Mouse (Mus musculus) embryonic facial prominence, embryonic 14.5 days (tissue): ENCODE measurements at regions not wholly inside any gene's neighbourhood (a gene's known extent, or its start where the extent isn't known, plus 50 kb on each side); places are given as distances from the start of the nearest gene placed in this dataset.

Experiments used
- ATAC-seq: fragments of 200-750 bp; cut with Nextera tagmentation; 2 replicates; pipeline ENCODE4 v1.8.0; 2017; ENCODE audit warnings: low read depth, moderate number of reproducible peaks, moderate TSS enrichment
- DNase-seq: peaks from one replicate; pipeline ENCODE4 v3.0.0-alpha.2; 2015; ENCODE audit warnings: low spot score
- H3K27ac ChIP-seq: fragments of 300-500 bp; sonication (generic); replicated peaks from 2 replicates; pipeline ENCODE4 v1.5.1; 2014; ENCODE audit warnings: low read depth, mild to moderate bottlenecking, low read length, moderate library complexity
- H3K27me3 ChIP-seq: fragments of 300-500 bp; sonication (generic); replicated peaks from 2 replicates; pipeline ENCODE4 v1.6.1; 2014; ENCODE audit warnings: low read length; ENCODE audit not compliant: control insufficient read depth, insufficient read depth
- H3K36me3 ChIP-seq: fragments of 300-500 bp; sonication (generic); 2 replicates; pipeline ENCODE4 v1.6.1; 2014; ENCODE audit warnings: low read length, mixed read lengths; ENCODE audit not compliant: control insufficient read depth, insufficient read depth
- H3K4me1 ChIP-seq: fragments of 300-500 bp; sonication (generic); 2 replicates; pipeline ENCODE4 v1.6.1; 2014; ENCODE audit warnings: antibody characterized with exemption, low read length; ENCODE audit not compliant: control insufficient read depth, insufficient read depth
- H3K4me2 ChIP-seq: fragments of 300-500 bp; sonication (generic); 2 replicates; pipeline ENCODE4 v1.6.1; 2014; ENCODE audit warnings: low read depth, mild to moderate bottlenecking, low read length, moderate library complexity, mixed read lengths
- H3K4me3 ChIP-seq: fragments of 300-500 bp; sonication (generic); 2 replicates; pipeline ENCODE4 v1.5.1; 2014; ENCODE audit warnings: low read depth, mild to moderate bottlenecking, low read length
- H3K9ac ChIP-seq: fragments of 300-500 bp; sonication (generic); 2 replicates; pipeline ENCODE4 v1.6.1; 2014; ENCODE audit warnings: low read depth, mild to moderate bottlenecking, low read length, moderate library complexity, mixed read lengths
- H3K9me3 ChIP-seq: fragments of 300-500 bp; sonication (generic); 2 replicates; pipeline ENCODE4 v1.6.1; 2016; ENCODE audit warnings: low read length; ENCODE audit not compliant: control insufficient read depth
- WGBS: fragments of 180-500 bp; shearing (Covaris S2); extraction: QIAGEN DNeasy Blood & Tissue Kit; methylation state at CpG from one replicate; pipeline ENCODE4 v1.1.7; 2014; 5-methylcytosine and 5-hydroxymethylcytosine counted together

GRCm38 (mm10) chr3:123754011-123754610 lies 63.5 kb upstream of the Ndst3 start:
- DNase-seq = peak; percentile 31

GRCm38 (mm10) chr3:123754927-123755326 lies 64.3 kb upstream of the Ndst3 start:
- H3K36me3 ChIP-seq = no peaks in the 10 kb centered on the region
- no peaks in the 10 kb centered on the region for H3K9me3 ChIP-seq
- no peak overlapping the region for H3K4me3 ChIP-seq
- no peaks in the 10 kb centered on the region for H3K4me1 ChIP-seq
- no peak overlapping the region for H3K9ac ChIP-seq
- DNase-seq = no peak
- H3K27me3 ChIP-seq = no peaks in the 10 kb centered on the region
- H3K4me2 ChIP-seq = no peak overlapping the region
- 67% methylated on average over 1 of the region's 1 CpGs for WGBS
- ATAC-seq = no peak
- no peak overlapping the region for H3K27ac ChIP-seq

More at GRCm38 (mm10) chr3:123754011-123754610, 63.5 kb upstream of the Ndst3 start:
- no peaks in the 10 kb centered on the region for H3K4me1 ChIP-seq
- no peaks in the 10 kb centered on the region for H3K27me3 ChIP-seq
- H3K27ac ChIP-seq = no peak overlapping the region
- no peak overlapping the region for H3K4me2 ChIP-seq
- no peaks in the 10 kb centered on the region for H3K9me3 ChIP-seq
- 62% methylated on average over 7 of the region's 7 CpGs for WGBS
- H3K9ac ChIP-seq = no peak overlapping the region
- no peaks in the 10 kb centered on the region for H3K36me3 ChIP-seq
- no peak overlapping the region for H3K4me3 ChIP-seq
- ATAC-seq = no peak

GRCm38 (mm10) chr3:123765911-123766556 lies 75.4 kb upstream of the Ndst3 start:
- H3K9ac ChIP-seq = no peak overlapping the region
- WGBS = 69% methylated on average over 3 of the region's 3 CpGs
- no peaks in the 10 kb centered on the region for H3K36me3 ChIP-seq
- H3K4me2 ChIP-seq = no peak overlapping the region
- ATAC-seq (no peak), DNase-seq (no peak)
- H3K27me3 ChIP-seq = no peaks in the 10 kb centered on the region
- H3K4me3 ChIP-seq = no peak overlapping the region
- no peaks in the 10 kb centered on the region for H3K9me3 ChIP-seq
- no peak overlapping the region for H3K27ac ChIP-seq
- H3K4me1 ChIP-seq = peaks cover 9% of the 10 kb centered on the region; the same call in 1 of the 2 replicates

- H3K4me2 ChIP-seq = no peak overlapping the region
- peaks cover 9% of the 10 kb centered on the region; the same call in 1 of the 2 replicates for H3K4me1 ChIP-seq
- no peaks in the 10 kb centered on the region for H3K27me3 ChIP-seq
- H3K9ac ChIP-seq = no peak overlapping the region
- ATAC-seq = no peak
- H3K9me3 ChIP-seq = no peaks in the 10 kb centered on the region
- no peaks in the 10 kb centered on the region for H3K36me3 ChIP-seq
- DNase-seq = no peak
- H3K27ac ChIP-seq = no peak overlapping the region; the same call in 1 of the 2 replicates
- H3K4me3 ChIP-seq = no peak overlapping the region
- WGBS = 49% methylated on average over 6 of the region's 6 CpGs
These were observed 75.9 kb upstream of the Ndst3 start for GRCm38 (mm10) chr3:123766557-123766913.

GRCm38 (mm10) chr3:123780507-123780906 lies 89.9 kb upstream of the Ndst3 start:
- ATAC-seq = no peak
- no peaks in the 10 kb centered on the region for H3K4me1 ChIP-seq

GRCm38 (mm10) chr3:123781581-123781980 lies 90.9 kb upstream of the Ndst3 start:
- ATAC-seq = no peak
- no peak overlapping the region for H3K4me3 ChIP-seq
- H3K27me3 ChIP-seq = no peaks in the 10 kb centered on the region
- no peaks in the 10 kb centered on the region for H3K9me3 ChIP-seq
- H3K4me1 ChIP-seq = no peaks in the 10 kb centered on the region
- no peak overlapping the region for H3K9ac ChIP-seq
- H3K4me2 ChIP-seq = no peak overlapping the region
- H3K27ac ChIP-seq = no peak overlapping the region
- H3K36me3 ChIP-seq = no peaks in the 10 kb centered on the region
- WGBS = 67% methylated on average over 1 of the region's 1 CpGs
- no peak for DNase-seq

More at GRCm38 (mm10) chr3:123780507-123780906, 89.9 kb upstream of the Ndst3 start:
- peak; percentile 12 for DNase-seq
- Histone ChIP-seq H3K4me2 (no peak overlapping the region), H3K27ac (no peak overlapping the region), H3K9me3 (no peaks in the 10 kb centered on the region), H3K9ac (no peak overlapping the region), H3K27me3 (no peaks in the 10 kb centered on the region), H3K36me3 (no peaks in the 10 kb centered on the region), H3K4me3 (no peak overlapping the region)

- DNase-seq (no peak), ATAC-seq (no peak)
- Histone ChIP-seq H3K4me2 (no peak overlapping the region), H3K27ac (no peak overlapping the region), H3K9ac (no peak overlapping the region), H3K36me3 (no peaks in the 10 kb centered on the region), H3K9me3 (no peaks in the 10 kb centered on the region), H3K27me3 (no peaks in the 10 kb centered on the region), H3K4me1 (no peaks in the 10 kb centered on the region), H3K4me3 (no peak overlapping the region)
- 82% methylated on average over 1 of the region's 1 CpGs for WGBS
These were observed 93.5 kb upstream of the Ndst3 start for GRCm38 (mm10) chr3:123784127-123784526.

- Histone ChIP-seq H3K4me1 (no peaks in the 10 kb centered on the region), H3K4me3 (no peak overlapping the region), H3K4me2 (no peak overlapping the region), H3K27ac (no peak overlapping the region), H3K9ac (no peak overlapping the region), H3K36me3 (no peaks in the 10 kb centered on the region), H3K9me3 (no peaks in the 10 kb centered on the region), H3K27me3 (no peaks in the 10 kb centered on the region)
- WGBS = 89% methylated on average over 1 of the region's 1 CpGs
- DNase-seq (no peak), ATAC-seq (no peak)
These were observed 103.4 kb upstream of the Ndst3 start for GRCm38 (mm10) chr3:123794011-123794410.

- H3K4me2 ChIP-seq = no peak overlapping the region
- H3K9me3 ChIP-seq = no peaks in the 10 kb centered on the region
- no peak for DNase-seq
- no peak overlapping the region for H3K9ac ChIP-seq
- no peak overlapping the region for H3K4me3 ChIP-seq
- no peak for ATAC-seq
- H3K27me3 ChIP-seq = no peaks in the 10 kb centered on the region
- no peak overlapping the region for H3K27ac ChIP-seq
- WGBS = 88% methylated on average over 3 of the region's 3 CpGs
- no peaks in the 10 kb centered on the region for H3K36me3 ChIP-seq
- no peaks in the 10 kb centered on the region for H3K4me1 ChIP-seq
These were observed 114.7 kb upstream of the Ndst3 start for GRCm38 (mm10) chr3:123805338-123805737.
